Mouse (Mus musculus) liver, embryonic 14.5 days (tissue): ENCODE data around the gene Tex2. TPM values are rescaled to one million over a fixed set of nuclear protein-coding genes. Genes with fewer than 3 reads are reported as not detected.

Experiments used
- ATAC-seq: fragments of 200-750 bp; cut with Nextera tagmentation; 2 replicates; pipeline ENCODE4 v1.8.0; 2017; ENCODE audit warnings: moderate number of reproducible peaks, mild to moderate bottlenecking, moderate library complexity; ENCODE audit not compliant: insufficient read depth
- DNase-seq, 3 experiments: peaks; one replicate each; pipeline ENCODE4 v3.0.0-alpha.2; 2012 to 2013; ENCODE audit warnings: low read depth in 3 of 3, low spot score in 3 of 3
- H3K27ac ChIP-seq: fragments of 300-500 bp; sonication (generic); 2 replicates; pipeline ENCODE4 v1.5.1; 2014; ENCODE audit warnings: moderate library complexity, mild to moderate bottlenecking, control low read depth, inconsistent platforms
- H3K27me3 ChIP-seq: fragments of 300-500 bp; sonication (generic); 2 replicates; pipeline ENCODE4 v1.6.1; 2014; ENCODE audit warnings: mild to moderate bottlenecking, low read length, moderate library complexity; ENCODE audit not compliant: control insufficient read depth, insufficient read depth
- H3K36me3 ChIP-seq: fragments of 300-500 bp; sonication (generic); replicated peaks from 2 replicates; pipeline ENCODE4 v1.6.1; 2014; ENCODE audit warnings: low read depth; ENCODE audit not compliant: control insufficient read depth, insufficient read depth
- H3K4me1 ChIP-seq, 2 experiments: fragments of 200-500 bp in 1 of 2; fragments of 300-500 bp in 1 of 2; sonication (generic) in 1 of 2; replicated peaks; 2 replicates each; pipeline ENCODE4 v1.6.1; 2012 to 2014; ENCODE audit warnings: antibody characterized with exemption in 1 of 2, inconsistent platforms in 1 of 2, low read length in 1 of 2; ENCODE audit not compliant: control insufficient read depth in 2 of 2, insufficient read depth in 2 of 2
- H3K4me2 ChIP-seq: fragments of 300-500 bp; sonication (generic); 2 replicates; pipeline ENCODE4 v1.6.1; 2014; ENCODE audit warnings: low read depth, mild to moderate bottlenecking, control low read depth, moderate library complexity
- H3K4me3 ChIP-seq, 2 experiments: fragments of 200-500 bp in 1 of 2; fragments of 300-500 bp in 1 of 2; sonication (generic) in 1 of 2; 2 replicates each; pipeline ENCODE4 v1.5.1; 2012 to 2014; ENCODE audit warnings: low read depth in 2 of 2, low read length in 2 of 2, mild to moderate bottlenecking in 2 of 2, control low read depth in 1 of 2, inconsistent platforms in 1 of 2, moderate library complexity in 1 of 2; ENCODE audit not compliant: insufficient read depth in 1 of 2
- H3K9ac ChIP-seq: fragments of 300-500 bp; sonication (generic); replicated peaks from 2 replicates; pipeline ENCODE4 v1.6.1; 2014; ENCODE audit warnings: mild to moderate bottlenecking, control low read depth, moderate library complexity
- H3K9me3 ChIP-seq: fragments of 300-500 bp; sonication (generic); 2 replicates; pipeline ENCODE4 v1.6.1; 2016; ENCODE audit warnings: low read length, mixed read lengths; ENCODE audit not compliant: control insufficient read depth
- CTCF ChIP-seq: IDR thresholded peaks from 2 replicates; pipeline ENCODE4 v1.5.1; 2016; ENCODE audit warnings: antibody characterized with exemption, low read depth, control low read depth
- EP300 ChIP-seq: IDR thresholded peaks from 2 replicates; pipeline ENCODE4 v1.6.1; 2016; ENCODE audit warnings: antibody characterized with exemption, low read depth
- WGBS: fragments of 180-500 bp; shearing (Covaris S2); extraction: QIAGEN DNeasy Blood & Tissue Kit; methylation state at CpG from one replicate; pipeline ENCODE4 v1.1.7; 2014; ENCODE audit not compliant: insufficient replicate concordance; 5-methylcytosine and 5-hydroxymethylcytosine counted together
- polyA plus RNA-seq, 2 experiments: library from polyadenylated mRNA; depleted of rRNA in 1 of 2; stranded (reverse) in 1 of 2; unstranded in 1 of 2; fragments of >200 nt; fragmentation: Nextera tagmentation in 1 of 2; extraction: Ambion mirVana in 1 of 2; gene quantifications; 2 replicates each; pipeline versions ENCODE4 v1.2.1 to v1.2.3; 2012 to 2014

Gene Tex2
- polyA plus RNA-seq, 2 experiments, result 5.9 to 7.9 TPM

DNA sequence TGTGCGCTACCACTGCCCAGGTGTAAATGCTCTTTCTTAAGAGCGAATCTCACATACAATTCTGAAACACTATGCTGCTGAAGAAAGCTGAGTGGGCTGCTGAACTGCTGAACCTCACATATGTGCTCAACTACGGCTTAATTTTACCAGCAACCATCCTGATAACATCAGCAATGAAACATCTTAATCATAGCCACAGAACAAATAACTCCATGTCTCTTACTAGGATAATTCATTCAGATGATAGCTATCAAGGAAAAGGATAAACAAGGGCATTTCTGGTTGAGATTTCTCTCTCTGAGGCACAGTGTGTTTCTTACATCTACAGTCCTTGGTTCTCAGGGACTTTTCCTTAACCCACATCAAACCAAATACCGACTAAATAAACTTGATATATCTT lies 128.3 kb downstream of the Tex2 start:
- Histone ChIP-seq H3K9ac (no peak overlapping the region), H3K4me3 (no peak overlapping the region), H3K27me3 (no peaks in the 10 kb centered on the region), H3K4me1 (peaks cover 21 to 33% of the 10 kb centered on the region in 2 experiments), H3K27ac (no peak overlapping the region), H3K36me3 (no peaks in the 10 kb centered on the region), H3K9me3 (no peaks in the 10 kb centered on the region), H3K4me2 (peak overlapping the region; percentile 71; the same call in 1 of the 2 replicates)
- no peak for TF ChIP-seq EP300
- no peak for TF ChIP-seq CTCF
- DNase-seq, result no peak
- WGBS, result 82% methylated on average over 4 of the region's 4 CpGs
- no peak for ATAC-seq

DNA sequence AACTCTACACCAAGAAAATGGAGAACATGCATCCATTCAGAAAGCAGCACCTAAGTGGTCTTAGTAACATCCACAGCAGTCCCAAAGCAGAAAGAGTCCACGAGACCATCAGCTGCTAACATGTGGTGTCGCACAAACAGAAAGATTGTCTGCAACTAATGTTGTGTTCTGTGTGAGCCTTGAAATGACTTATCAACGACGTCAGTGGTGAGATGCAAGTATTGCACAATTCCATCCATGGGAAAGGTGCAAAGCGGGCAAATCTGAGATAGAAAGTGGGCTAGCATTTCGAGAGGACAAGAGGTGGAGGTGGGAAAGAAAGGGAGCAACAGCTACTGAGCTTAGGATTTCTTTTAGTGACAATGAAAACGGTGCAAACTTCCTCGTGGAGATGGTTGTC lies 130.4 kb downstream of the Tex2 start:
- TF ChIP-seq CTCF, result no peak
- TF ChIP-seq EP300, result no peak
- Histone ChIP-seq H3K27ac (no peak overlapping the region), H3K4me3 (no peak overlapping the region), H3K36me3 (no peaks in the 10 kb centered on the region), H3K9ac (no peak overlapping the region), H3K4me2 (no peak overlapping the region), H3K9me3 (no peaks in the 10 kb centered on the region), H3K27me3 (no peaks in the 10 kb centered on the region), H3K4me1 (peaks cover 18 to 26% of the 10 kb centered on the region in 2 experiments)
- 53% methylated on average over 8 of the region's 8 CpGs for WGBS
- ATAC-seq (no peak), DNase-seq (no peak)

DNA sequence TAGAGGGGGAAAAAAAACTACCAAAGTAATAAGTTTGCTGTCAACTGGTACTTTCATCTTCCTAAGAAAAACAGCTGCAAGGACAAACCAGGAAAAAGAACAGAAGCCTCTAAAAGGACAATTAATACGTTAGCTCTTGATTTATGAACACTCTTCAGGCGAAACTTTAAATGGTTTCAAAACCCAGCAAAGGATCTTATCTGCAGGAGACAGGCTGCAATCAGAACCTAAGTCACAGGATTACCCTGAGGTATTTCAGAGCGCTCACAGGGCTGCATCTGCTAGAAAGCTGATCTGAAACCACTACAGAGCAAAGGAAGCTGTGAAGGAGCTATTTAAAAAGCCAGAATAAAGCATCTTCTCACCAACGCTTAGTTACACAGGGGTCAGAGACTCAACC lies 131.6 kb downstream of the Tex2 start:
- H3K4me3 ChIP-seq, result no peak overlapping the region
- H3K36me3 ChIP-seq, result no peaks in the 10 kb centered on the region
- no peak for DNase-seq
- no peak overlapping the region for H3K4me2 ChIP-seq
- H3K9me3 ChIP-seq, result no peaks in the 10 kb centered on the region
- TF ChIP-seq CTCF (no peak), EP300 (no peak)
- peaks cover 20 to 28% of the 10 kb centered on the region in 2 experiments for H3K4me1 ChIP-seq
- 14% methylated on average over 4 of the region's 4 CpGs for WGBS
- no peak for ATAC-seq
- H3K27me3 ChIP-seq, result no peaks in the 10 kb centered on the region
- H3K9ac ChIP-seq, result no peak overlapping the region
- no peak overlapping the region for H3K27ac ChIP-seq

DNA sequence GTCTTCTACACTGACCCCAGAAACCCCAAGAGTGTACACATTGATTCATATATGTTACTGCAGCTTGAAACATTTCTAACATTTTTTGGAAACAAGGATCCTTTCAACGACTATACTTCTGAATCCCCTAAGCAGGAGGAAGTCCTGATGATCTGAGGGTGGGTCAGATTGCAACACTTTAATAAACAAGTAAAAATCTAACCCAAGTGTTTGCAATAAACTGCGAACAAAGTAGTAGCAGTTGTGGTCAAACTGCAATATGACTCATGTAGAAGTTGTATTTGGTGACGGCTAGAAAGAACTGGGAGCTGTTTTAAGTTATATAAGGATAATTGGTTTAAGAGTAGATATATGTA lies 132.7 kb downstream of the Tex2 start:
- H3K4me1 ChIP-seq, result peaks cover 16 to 22% of the 10 kb centered on the region in 2 experiments
- H3K4me3 ChIP-seq, result no peak overlapping the region
- no peak overlapping the region for H3K4me2 ChIP-seq
- no peak overlapping the region for H3K27ac ChIP-seq
- DNase-seq, result no peak
- TF ChIP-seq EP300 (no peak), CTCF (no peak)
- H3K36me3 ChIP-seq, result no peaks in the 10 kb centered on the region
- whole genome bisulfite sequencing, result 46% methylated on average over 3 of the region's 3 CpGs
- H3K9me3 ChIP-seq, result no peaks in the 10 kb centered on the region
- no peaks in the 10 kb centered on the region for H3K27me3 ChIP-seq
- ATAC-seq, result no peak
- no peak overlapping the region for H3K9ac ChIP-seq

DNA sequence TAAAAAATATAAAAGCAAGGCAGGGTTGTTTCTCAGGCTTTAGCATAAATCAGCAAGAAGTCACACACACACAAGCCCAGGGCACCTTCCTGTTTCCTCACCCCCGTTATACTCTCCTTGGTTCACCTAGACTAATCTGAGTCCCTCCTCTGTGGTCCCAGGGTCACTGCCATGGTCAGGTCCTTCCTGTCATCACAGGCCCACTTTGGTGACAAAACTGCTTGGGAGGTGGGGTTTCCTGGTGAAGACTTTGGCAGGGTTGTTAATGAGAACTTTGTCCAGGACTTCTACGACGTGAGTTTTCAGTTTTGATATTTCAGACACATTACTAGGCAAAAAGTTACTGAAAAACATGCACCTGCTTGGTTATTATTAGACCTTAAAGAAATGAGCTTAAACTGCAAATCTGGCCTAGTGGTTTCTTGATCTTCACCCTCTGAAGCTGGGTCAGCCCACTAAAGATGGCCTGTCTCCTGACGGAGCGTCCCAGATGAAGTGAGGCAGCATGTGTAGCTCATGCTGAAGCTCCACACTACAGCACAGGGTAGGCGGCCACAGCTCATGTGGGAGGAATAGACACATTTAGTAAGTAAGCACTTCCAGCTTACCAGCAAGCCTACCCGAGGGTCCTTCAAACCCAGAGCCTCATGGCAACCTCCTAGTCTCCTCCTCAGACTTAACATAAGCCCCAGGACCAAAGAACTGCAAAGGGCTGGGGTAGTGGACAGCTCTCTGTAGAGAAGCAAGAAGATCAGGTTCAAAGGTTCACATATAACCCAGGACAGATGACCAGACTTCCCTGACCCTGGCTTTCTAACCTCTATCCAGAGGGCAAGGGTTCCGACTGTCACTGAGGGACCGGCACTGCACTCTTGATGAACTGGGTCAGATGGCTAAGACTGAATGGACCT lies 133.3 kb downstream of the Tex2 start:
- TF ChIP-seq CTCF (no peak), EP300 (no peak)
- no peak overlapping the region for H3K4me3 ChIP-seq
- no peaks in the 10 kb centered on the region for H3K9me3 ChIP-seq
- H3K9ac ChIP-seq, result no peak overlapping the region
- 57% methylated on average over 9 of the region's 9 CpGs for WGBS
- ATAC-seq (no peak), DNase-seq (no peak)
- H3K4me2 ChIP-seq, result no peak overlapping the region
- no peak overlapping the region for H3K27ac ChIP-seq
- no peaks in the 10 kb centered on the region for H3K27me3 ChIP-seq
- H3K4me1 ChIP-seq, result peaks cover 11 to 19% of the 10 kb centered on the region in 2 experiments; a peak in 3 of 4 replicates
- no peaks in the 10 kb centered on the region for H3K36me3 ChIP-seq
